Mouse (Mus musculus) heart, embryonic 15.5 days (tissue): Measurements from ENCODE around the gene Kcne2. TPM values are rescaled to one million over a fixed set of nuclear protein-coding genes. Genes with fewer than 3 reads are reported as not detected.
A peak's percentile ranks its signal among the peaks of the same experiment; 100 is the strongest.

Source experiments
- ATAC-seq: fragments of 200-750 bp; cut with Nextera tagmentation; replicated peaks from 2 replicates; pipeline ENCODE4 v1.8.0; 2017; ENCODE audit warnings: low read depth, moderate TSS enrichment; ENCODE audit not compliant: insufficient number of reproducible peaks, insufficient read depth, low FRiP score
- H3K27ac ChIP-seq: fragments of 300-500 bp; sonication (generic); 2 replicates; pipeline ENCODE4 v1.5.1; 2015; ENCODE audit warnings: mild to moderate bottlenecking, inconsistent platforms
- H3K27me3 ChIP-seq: fragments of 300-500 bp; sonication (generic); 2 replicates; pipeline ENCODE4 v1.6.1; 2015; ENCODE audit warnings: inconsistent platforms
- H3K36me3 ChIP-seq: fragments of 300-500 bp; sonication (generic); 2 replicates; pipeline ENCODE4 v1.6.1; 2015; ENCODE audit warnings: mild to moderate bottlenecking, inconsistent platforms
- H3K4me1 ChIP-seq: fragments of 300-500 bp; sonication (generic); replicated peaks from 2 replicates; pipeline ENCODE4 v1.6.1; 2015; ENCODE audit warnings: inconsistent platforms
- H3K4me2 ChIP-seq: fragments of 300-500 bp; sonication (generic); 2 replicates; pipeline ENCODE4 v1.6.1; 2015; ENCODE audit warnings: inconsistent platforms, mild to moderate bottlenecking, moderate library complexity
- H3K4me3 ChIP-seq: fragments of 300-500 bp; sonication (generic); 2 replicates; pipeline ENCODE4 v1.5.1; 2015; ENCODE audit warnings: mild to moderate bottlenecking, inconsistent platforms
- H3K9ac ChIP-seq: fragments of 300-500 bp; sonication (generic); 2 replicates; pipeline ENCODE4 v1.6.1; 2015; ENCODE audit warnings: mild to moderate bottlenecking, inconsistent platforms
- H3K9me3 ChIP-seq: fragments of 300-500 bp; sonication (generic); replicated peaks from 2 replicates; pipeline ENCODE4 v1.6.1; 2016; ENCODE audit warnings: inconsistent platforms
- WGBS: fragments of 180-500 bp; shearing (Covaris S2); methylation state at CpG from one replicate; pipeline ENCODE4 v1.1.7; 2015; ENCODE audit warnings: mixed read lengths; 5-methylcytosine and 5-hydroxymethylcytosine counted together
- polyA plus RNA-seq: library from polyadenylated mRNA; unstranded; fragments of >200 nt; fragmentation: Nextera tagmentation; extraction: Ambion mirVana; gene quantifications from 2 replicates; pipeline ENCODE4 v1.2.1, GENCODE M21; 2015

Gene Kcne2
- polyA plus RNA-seq, 1 experiment from 2014 or later: 1.0 TPM

- 7% methylated on average over 9 of the region's 9 CpGs for WGBS
- Histone ChIP-seq H3K4me1 (peaks cover 23% of the 10 kb centered on the region), H3K9me3 (no peaks in the 10 kb centered on the region), H3K36me3 (no peaks in the 10 kb centered on the region), H3K9ac (no peak overlapping the region), H3K4me2 (no peak overlapping the region), H3K4me3 (no peak overlapping the region), H3K27ac (no peak overlapping the region), H3K27me3 (no peaks in the 10 kb centered on the region)
- ATAC-seq: no peak
Measured at GRCm38 (mm10) chr16:92336280-92336679, 44.1 kb downstream of the Kcne2 start.

DNA sequence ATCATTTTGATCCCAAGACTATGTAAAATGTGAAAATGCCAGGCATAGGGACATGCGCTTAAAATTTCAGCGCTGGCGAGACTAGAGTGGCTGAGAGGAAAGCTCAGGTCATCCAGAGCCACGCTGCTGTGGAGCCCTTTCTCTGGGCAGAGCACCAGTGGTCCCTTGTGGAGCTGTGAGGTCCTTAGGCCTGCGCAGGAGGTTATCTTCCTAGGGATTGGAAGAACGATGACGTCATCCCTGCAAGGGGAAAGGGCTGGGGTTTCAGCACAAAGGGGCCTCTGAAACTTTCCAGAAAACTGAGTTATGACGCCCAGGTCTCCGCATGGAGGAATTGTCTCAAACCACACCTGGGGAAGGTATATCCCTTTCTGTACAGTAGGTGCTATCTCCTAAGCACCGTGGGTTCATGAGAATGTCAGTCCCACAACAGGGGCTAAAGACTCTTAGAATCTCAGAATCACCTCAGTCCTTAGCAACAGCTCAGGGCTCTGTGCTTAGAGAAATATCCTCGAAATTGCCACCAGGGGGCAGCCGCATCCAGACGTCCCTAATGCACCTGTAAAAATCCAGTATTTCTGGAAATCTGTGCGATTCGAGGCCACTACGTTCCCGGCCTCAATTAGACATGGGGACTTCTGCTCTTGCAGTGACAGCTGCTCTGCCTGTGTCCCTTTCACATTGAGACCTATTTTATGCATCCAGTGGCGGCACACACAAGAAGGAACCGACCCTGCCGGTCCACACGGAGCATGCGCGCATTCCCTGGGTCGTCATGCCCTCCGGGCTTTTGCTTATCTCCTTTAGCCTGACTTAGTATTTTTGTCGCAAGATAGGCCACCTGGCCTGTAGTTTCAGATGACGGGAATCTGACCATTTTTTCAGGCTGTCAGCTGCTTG, 48.7 kb downstream of the Kcne2 start:
- H3K27me3 ChIP-seq: no peaks in the 10 kb centered on the region
- no peaks in the 10 kb centered on the region for H3K36me3 ChIP-seq
- peaks cover 32% of the 10 kb centered on the region for H3K4me1 ChIP-seq
- H3K4me3 ChIP-seq: peak overlapping the region; percentile 38
- peak overlapping the region; percentile 87 for H3K27ac ChIP-seq
- 15% methylated on average over 27 of the region's 27 CpGs for whole genome bisulfite sequencing
- peak overlapping the region; percentile 61 for H3K4me2 ChIP-seq
- no peaks in the 10 kb centered on the region for H3K9me3 ChIP-seq
- H3K9ac ChIP-seq: peak overlapping the region; percentile 36
- peak; percentile 58 for ATAC-seq

DNA sequence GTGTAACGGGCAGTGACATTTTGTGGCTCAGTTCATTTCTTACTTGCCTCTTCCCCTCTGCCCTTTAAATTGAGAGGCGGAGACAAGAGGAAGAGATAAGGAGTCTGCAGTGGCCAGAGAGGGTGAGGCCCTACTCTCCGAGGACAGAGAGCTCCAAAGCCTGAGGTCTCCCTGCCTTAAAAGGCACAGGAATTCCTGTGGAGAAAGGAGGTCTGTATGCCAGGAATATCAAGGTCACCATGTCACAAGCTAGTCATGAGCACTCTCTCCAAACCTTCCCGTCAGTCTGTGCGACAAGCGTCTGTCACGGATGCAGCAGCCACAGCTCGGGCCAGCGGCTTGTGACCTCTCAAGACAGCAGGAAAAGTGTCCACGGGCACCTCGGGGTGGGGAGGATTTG, 53.0 kb downstream of the Kcne2 start:
- 0 out of 2 replicates have a peak overlapping the region, but pooled peaks have one; percentile 9 for H3K9ac ChIP-seq
- no peaks in the 10 kb centered on the region for H3K9me3 ChIP-seq
- 17% methylated on average over 11 of the region's 11 CpGs for WGBS
- H3K27ac ChIP-seq: peak overlapping the region; percentile 97
- H3K36me3 ChIP-seq: no peaks in the 10 kb centered on the region
- H3K4me1 ChIP-seq: peaks cover 32% of the 10 kb centered on the region
- no peaks in the 10 kb centered on the region for H3K27me3 ChIP-seq
- H3K4me3 ChIP-seq: no peak overlapping the region
- ATAC-seq: peak; percentile 82
- H3K4me2 ChIP-seq: no peak overlapping the region

GRCm38 (mm10) chr16:92346297-92346916, 54.2 kb downstream of the Kcne2 start:
- Histone ChIP-seq H3K4me1 (peaks cover 21% of the 10 kb centered on the region), H3K4me2 (no peak overlapping the region), H3K36me3 (no peaks in the 10 kb centered on the region), H3K9ac (peak overlapping the region; percentile 28), H3K27me3 (no peaks in the 10 kb centered on the region), H3K4me3 (no peak overlapping the region), H3K9me3 (no peaks in the 10 kb centered on the region), H3K27ac (peak overlapping the region; percentile 97)
- peak; percentile 84 for ATAC-seq
- 37% methylated on average over 13 of the region's 13 CpGs for WGBS

Other genes starting within 250 kb of the Kcne2 start
- gene Mrps6, start 234.1 kb upstream of the Kcne2 start, polyA plus RNA-seq: 99.4 and 106 TPM in 2 replicates
- 0.25 TPM in 1 of 2 replicates, not detected in the other for gene Gm49711, start 234.1 kb upstream of the Kcne2 start, polyA plus RNA-seq
- gene Slc5a3, start 234.1 kb upstream of the Kcne2 start, polyA plus RNA-seq: 3.1 and 4.2 TPM in 2 replicates
- gene Smim11, start 8.9 kb downstream of the Kcne2 start, polyA plus RNA-seq: 100 and 145 TPM in 2 replicates
- gene Fam243, start 29.1 kb downstream of the Kcne2 start, polyA plus RNA-seq: not detected in 2 replicates
- 120 and 162 TPM in 2 replicates for gene Kcne1, start 67.1 kb downstream of the Kcne2 start, polyA plus RNA-seq
- gene Rcan1, start 178.5 kb downstream of the Kcne2 start, polyA plus RNA-seq: 85.3 and 94.4 TPM in 2 replicates
- gene Clic6, start 193.3 kb downstream of the Kcne2 start, polyA plus RNA-seq: 1.8 and 2.9 TPM in 2 replicates